Mouse (Mus musculus) MEL-GATA-1-ER (cell line): ENCODE data around the gene Nhej1.

Experiments used
- DNase-seq: peaks from one replicate; pipeline ENCODE4 v3.0.0-alpha.2; 2012; ENCODE audit warnings: low read depth; ENCODE audit errors: extremely low read depth

Nhej1 gene

DNA sequence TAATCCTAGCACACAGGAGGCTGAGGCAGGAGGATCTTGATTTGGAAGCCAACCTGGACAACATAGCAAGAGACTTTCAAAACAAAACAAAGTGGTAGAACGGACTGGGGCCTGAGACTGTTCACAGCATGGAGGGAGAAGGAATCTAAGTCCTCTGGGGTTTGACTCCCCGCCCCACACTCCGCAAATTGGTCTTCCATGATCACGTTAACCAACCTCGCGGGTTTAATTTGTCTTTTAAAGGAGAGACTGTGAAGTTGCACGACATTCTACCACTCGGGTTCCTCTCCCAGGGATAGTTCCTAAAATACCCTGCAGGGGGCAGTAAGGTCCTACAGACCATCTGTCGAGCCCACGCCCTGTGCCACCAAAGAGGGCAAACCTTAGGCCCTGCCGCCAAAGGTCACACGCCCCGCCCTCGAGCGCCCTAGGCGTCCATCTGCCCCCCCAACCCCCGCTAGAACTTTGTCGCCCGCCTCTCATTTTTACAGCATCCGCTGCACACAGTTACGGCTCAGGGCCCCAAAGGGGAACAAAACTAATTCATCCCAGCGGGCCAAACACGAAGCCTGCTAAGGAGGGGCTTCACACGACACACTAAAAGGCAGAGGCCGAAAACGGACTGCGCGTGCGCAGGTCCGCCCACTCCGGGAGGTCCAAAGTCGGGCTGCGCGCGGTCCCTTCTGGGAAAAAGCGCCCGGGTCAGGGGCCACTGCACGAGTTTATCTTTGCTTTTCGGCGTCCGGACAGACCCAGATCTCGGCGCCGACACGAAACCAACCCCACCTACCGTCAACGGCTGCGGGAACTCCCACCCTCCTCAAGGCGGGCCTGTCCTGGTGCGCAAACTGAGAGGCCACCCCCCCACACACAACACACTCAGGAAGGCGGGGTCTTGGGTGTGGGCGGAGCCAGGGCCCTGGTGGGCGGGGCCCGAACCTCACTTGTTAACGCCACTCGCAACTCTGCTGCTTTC is at the start of gene Nhej1:
Gene Nhej1 (minus strand): TSS at position 855 of the 976 bp plus-strand sequence.
- DNase-seq: peak; percentile 85

DNA sequence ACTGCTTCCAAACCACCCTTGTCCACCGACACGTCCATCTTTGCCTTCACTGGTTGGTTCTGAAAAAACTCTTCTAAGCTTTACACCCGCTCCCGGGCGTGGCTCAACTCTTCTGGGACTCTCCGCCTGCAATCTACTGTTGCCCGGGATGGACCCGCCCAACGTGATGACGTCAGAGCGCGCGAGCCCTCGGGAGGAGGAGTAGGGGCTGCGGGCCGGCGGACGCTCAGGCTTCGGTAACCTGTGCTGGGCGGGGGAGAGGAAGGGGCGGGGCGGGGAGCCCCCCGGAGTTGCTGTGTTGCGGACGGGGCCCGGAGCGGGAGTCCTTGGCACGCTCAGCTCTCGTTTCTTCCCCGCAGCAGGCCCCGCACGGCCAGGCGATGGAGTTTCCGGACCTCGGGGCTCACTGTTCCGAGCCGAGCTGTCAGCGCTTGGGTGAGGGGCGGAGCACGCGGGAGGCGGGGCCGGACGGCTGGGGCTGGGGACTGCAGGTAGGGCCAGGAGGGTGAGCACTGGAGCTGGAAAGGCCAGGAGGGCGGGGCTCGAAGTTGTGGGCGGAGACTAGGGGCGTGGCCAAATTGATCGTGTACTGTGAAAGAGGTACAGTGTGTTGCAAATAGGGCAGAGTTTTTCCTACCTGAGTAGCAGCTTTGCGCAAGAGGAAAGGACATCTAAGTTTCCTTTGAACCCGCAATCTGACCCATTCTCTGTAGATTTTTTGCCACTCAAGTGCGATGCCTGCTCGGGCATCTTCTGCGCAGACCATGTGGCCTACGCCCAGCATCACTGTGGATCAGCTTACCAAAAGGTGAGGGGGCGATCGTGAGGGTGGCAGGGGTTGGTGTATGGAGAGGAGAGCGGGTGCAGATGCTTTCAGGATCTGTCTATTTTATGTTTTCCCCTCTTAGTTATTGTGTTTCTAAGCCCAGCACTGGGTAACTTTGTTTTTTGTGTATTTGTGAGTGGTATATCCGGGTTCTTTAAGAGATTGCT is 43.8 kb upstream of the Nhej1 start, which contains the start of gene Zfand2b:
Gene Zfand2b (plus strand): TSS at position 175 of the 993 bp plus-strand sequence.
- peak; percentile 84 for DNase-seq

DNA sequence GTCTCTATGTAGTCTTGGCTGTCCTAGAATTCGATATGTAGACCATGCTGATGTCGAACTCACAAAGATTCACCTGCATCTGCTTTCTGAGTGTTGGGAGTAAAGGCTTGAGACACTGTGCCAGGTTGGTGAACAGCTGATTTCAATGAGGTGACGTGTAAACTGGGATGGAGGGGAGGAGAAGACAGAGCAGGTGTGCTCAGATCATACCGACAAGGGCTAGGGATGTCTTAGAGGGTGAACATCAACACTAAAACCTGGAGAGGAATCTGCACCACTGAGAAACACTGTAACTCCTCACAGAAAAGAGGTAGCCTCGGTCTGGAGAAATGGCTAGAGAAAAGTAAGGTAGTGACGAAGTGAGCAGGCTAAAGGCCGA is 43.1 kb upstream of the Nhej1 start:
- no peak for DNase-seq

DNA sequence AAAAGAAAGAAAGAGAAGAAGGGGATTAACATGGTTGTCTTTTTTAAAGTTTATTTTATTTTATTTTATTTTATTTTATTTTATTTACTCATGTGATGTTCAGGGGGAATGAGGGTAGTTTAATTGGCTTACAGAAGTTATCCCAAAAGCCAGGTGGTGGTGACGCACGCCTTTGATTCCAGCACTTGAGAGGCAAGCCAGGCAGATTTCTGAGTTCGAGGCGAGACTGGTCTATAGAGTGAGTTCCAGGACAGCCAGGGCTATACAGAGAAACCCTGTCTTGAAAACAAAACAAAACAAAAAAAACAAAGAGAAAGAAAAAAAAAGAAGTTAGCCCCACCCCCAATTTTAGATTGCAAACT is 35.2 kb upstream of the Nhej1 start:
- DNase-seq: no peak

DNA sequence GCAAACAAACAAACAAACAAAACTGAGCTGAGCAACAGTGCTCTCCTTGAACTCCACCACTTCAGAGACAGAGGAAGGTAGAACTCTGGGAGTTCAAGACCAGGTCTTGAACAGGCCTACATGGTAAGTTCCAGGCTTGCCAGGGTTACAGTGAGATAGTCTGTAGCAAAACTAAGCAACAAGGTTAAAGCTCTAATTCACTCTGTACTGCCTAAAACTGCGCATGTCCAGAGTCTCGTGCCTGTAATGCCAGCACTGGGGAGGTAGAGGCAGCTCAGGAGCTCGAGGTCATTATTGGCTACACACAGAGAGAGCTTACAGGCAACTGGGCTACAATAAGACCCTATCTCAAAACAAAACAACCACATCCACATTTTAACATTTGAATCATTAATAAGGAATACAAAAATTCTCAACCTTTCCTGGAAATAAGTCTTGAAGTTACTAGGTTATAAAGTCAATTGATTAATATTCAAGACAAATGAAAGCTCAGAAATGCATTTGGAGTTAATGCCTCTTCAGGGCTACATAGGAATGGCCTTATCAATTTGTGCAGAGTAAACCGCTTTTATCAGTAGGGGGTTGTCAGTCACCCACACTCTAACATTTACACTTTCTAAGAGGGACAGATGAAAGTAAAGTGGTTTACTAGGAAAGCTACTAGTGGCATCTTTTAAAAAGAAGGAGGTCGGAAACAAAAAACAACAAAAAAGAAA is 34.7 kb upstream of the Nhej1 start:
- peak; percentile 36 for DNase-seq

DNA sequence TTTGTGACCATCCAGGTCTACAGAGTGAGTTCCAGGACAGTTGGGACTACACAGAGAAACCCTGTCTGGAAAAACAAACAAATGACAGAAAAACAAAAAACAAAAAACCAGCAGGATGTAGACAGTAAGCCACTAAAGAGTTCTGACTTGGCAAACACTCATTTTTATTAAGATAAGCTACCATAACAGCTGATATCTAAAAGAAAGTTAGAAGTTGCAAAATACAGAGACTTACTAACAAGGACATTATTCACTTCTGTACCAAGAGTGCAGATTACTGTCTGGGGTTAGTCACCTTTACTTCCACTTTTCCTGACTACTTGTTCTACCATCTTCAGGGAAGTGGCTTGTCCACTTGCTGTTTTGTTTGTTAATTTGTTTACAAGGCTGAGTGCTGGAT is 34.0 kb upstream of the Nhej1 start:
- no peak for DNase-seq

DNA sequence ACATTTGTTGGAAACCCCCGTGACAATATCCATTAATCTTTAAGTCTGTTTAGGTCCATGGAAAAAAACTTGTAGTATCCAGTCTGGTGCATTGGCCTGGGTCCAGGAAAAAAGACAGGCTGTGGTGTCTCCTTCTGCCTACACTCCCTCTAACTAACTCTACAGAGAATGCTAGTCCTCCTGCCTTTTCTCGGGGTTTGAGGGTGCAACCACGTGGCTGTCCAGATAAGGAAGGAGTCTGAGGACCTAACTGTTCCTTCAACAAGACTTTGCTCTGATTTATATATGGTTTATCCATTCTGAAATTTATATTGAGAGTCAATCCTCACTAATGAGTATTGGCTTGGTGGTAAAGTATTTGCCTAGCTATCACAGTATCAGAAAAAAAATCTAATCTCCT is 30.8 kb upstream of the Nhej1 start:
- DNase-seq: no peak

DNA sequence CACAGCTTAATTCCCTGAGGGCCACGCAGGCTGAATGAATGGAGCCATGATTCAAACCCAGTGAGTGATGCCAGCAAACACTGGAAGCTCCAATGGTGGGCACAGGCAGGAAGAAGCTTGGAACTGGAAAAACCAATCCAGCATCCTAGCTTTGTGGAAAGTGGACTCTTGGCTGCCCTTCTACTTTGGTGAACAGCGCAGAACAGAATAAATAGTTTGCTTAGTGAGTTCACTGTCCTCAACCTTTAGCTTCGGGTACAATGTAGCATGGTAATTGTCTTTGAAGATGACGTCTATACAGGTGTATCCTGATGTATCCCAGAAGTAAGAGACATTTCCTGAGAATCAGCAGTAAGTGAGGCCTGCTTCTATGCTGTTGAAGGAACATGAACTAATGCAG is 23.7 kb upstream of the Nhej1 start:
- no peak for DNase-seq

DNA sequence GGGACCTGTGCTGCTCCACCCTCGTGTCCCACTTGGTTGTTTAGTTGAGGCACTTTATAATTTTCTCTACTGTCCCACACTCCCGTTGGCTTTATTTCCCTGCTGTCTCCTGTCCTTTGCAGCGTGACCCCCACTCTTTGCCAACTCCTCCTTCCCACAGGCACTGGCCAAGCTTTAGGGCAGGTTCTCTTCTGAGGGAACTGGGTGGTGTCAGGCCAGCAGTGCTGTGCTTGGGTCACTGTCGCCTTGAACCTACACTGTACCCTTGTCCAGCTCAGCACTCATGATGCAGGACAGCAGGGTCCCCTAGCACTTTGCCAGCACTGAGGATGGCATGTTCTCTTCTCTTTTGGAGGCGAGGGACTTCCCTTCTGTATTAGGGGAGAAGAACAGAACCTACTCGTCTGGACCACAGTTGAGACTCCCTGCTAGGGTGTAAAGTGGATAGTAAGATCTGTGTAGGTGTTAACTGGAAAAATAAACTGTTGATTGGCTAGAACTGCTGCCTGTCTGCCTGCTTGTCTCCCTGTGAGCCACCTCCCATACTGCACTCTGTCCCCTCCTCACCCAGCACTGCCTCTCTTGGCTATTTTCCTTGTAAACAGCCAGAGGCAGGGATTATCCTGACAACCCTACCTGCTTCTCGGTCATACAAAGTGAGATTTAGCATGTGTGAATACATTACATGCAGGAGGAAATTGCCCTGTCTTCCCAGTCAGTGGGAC is 22.6 kb upstream of the Nhej1 start:
- no peak for DNase-seq

DNA sequence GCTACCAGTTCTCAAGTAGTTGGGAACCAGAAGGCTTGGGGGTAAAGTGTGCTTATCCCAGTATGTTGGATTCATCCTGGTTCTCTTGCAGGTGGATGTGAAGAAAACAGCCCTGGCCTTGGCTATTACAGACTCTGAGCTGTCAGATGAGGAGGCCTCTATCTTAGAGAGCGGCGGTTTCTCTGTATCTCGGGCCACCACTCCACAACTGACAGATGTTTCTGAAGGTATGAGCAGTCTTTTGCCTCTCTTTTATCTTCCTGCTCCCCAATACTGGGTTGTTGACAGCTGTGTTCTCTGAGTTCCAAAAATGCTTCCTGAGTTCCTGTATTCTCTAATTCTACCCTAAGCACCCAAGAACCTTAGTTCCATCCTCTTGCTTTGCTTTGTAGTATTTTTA is 20.6 kb upstream of the Nhej1 start:
- no peak for DNase-seq

DNA sequence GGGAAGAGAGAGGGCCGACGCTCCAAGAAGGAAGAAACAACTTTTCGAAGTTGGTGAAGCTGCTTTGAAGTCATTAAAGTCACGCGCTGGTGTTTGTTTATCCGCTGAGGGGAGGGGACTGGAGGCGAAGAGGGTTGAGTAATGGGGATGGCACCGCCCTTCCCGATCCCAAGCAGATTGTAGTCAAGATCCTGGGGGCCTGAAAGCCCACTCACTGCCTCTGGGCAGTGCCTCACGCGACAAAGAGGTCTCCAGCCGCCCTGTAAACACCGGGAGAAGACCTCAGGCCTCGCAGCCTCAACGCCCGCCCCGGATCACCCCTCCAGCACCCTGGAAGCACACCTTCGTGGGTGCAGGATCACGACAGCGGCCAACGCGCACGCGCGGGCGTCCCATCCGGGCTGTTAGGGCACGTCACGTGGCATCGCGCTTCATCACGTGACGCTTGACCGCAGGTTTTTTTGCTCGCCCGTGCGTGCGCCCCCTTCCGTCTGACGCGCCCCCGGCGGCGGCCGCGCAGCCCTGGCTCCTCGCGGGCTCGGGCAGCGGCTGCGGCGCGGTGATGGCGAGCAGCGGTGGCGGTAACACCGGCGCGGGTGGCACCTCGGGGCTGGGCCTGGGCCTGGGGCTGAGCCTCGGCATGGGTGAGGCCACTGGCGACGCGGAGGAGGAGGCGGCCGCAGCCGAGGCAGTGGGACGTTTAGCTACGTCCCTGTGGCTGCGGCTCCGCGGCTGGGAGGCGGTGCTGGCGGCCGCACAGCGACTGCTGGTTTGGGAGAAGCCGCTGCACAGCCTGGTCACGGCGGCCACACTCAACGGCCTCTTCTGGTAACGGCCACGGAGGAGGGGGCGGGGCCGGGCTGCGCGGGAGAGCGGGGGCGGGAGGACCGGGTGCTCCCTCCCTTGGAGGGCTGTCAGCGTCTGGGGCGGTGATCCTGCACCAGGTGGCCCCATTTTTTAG is 17.6 kb upstream of the Nhej1 start, which contains the start of the genes Cnppd1 and Retreg2:
Gene Cnppd1 (minus strand): TSS at position 411 of the 961 bp plus-strand sequence.
Gene Retreg2 (plus strand): TSS at position 478 of the 961 bp plus-strand sequence.
- DNase-seq: peak; percentile 83

DNA sequence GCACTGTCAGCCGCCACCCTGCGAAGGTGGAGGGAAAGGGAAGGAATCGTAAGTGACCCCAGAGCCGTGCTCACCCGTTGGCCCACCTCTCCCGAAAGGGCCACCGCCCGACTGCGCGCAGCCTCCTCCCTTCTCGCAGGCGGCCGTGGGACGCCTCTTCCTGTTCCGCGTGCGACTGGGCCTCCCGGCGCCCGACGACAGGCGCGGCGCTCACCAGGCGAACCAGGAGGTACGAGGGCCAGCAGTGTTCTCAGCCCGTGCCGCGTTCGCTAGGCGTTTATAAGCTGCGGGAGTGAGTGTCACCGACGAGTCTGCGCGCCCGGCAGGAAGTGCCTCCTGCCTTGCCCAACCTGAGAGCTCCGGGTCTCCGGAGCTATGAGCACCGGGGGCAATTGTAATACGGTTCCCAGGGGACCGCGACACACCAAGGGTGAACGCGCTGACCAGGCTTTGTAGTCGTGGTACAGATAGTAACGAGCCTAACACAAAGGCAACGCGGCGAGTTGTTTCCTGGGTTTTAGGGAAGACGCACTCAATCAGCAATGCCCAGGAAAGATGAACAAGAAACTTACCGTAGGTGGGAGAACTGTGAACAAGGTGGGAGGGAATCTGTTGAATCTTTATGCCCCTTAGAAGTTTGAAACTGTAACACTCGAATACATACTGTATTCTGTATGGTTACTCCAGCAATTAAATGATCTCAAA is 16.6 kb upstream of the Nhej1 start:
- peak; percentile 38 for DNase-seq

DNA sequence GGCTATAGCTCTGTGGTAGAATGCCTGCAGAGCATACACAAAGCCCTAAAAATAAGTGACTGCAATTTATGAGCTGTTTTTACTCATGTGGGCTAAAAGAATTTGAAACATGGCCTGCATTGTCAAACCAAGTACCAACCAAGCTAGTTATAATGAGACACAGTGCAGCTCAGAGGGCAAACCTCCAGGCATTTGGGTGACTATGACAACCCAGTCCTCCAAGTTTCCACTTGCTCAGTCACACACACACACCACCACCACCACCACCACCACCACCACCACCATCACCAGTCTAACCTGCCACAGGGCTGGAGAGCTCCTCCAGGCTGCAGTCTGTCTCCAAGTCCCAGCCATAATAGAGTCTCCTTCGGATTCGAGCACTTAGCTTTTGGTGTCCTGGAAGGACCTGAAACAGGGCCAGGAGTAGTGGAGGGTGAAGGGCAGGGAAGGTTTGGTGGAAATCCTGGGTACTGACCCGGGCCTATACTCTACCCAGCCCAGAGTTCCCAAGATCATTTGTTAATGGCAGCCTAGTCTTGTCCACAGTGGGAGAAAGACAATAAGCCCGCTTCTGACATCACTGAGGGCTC is 15.7 kb upstream of the Nhej1 start:
- no peak for DNase-seq

DNA sequence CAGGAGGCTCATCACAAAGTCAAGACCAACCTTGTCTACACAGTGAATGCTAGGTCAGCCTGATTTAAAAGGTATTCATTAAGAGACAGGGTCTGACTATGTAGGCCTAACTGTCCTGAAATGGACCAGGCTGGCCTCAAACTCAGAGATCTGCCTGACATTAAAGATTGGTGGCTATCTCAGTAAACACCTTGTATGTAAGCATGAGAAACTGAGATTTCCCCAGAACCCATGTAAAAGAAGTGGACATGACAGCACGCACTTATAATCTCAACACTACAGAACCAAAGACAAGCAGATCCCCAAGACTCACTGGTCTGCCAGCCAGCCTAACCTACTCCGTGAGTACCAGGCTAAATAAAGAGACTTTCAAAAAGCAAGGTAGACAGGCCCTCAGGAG is 13.4 kb upstream of the Nhej1 start:
- DNase-seq: no peak

DNA sequence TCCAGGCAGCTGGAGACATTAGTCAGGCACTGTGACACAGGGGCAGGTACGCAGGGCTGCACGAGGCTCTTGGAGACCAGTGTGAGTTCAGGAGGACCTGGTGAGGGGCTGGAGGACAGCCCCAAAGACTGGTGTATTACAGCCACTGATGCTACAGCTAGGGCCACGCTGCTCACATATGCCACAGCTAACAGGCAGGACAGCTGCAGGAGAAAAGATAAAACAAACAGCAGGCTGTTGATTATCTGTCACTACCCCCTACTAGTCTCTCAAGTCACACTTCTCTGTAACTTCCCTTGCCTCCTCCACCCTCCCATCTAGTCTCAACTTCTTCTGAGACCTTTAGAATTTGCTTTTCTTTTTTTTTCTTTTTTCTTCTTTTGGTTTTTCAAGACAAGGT is 11.7 kb upstream of the Nhej1 start:
- DNase-seq: peak; percentile 91

DNA sequence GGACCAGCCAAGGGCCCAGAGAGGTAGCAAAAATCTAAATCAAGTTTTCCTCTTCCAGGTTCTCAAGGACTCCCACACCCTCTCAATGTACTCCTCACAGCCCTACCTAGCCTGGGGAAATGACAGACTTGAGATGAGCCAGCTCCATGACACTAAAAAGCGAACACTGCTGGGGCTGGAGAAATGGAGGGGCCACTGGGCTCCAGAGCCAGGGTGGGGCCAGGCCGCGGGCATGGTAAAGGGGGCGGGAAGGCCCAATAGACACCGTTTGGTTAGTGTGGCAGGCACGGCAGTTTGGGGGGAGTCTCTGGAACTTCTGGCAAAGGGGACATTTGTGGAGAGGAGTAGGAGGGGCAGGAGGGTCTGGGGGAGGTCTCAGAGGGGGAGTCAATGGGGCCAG is 11.3 kb upstream of the Nhej1 start:
- no peak for DNase-seq

DNA sequence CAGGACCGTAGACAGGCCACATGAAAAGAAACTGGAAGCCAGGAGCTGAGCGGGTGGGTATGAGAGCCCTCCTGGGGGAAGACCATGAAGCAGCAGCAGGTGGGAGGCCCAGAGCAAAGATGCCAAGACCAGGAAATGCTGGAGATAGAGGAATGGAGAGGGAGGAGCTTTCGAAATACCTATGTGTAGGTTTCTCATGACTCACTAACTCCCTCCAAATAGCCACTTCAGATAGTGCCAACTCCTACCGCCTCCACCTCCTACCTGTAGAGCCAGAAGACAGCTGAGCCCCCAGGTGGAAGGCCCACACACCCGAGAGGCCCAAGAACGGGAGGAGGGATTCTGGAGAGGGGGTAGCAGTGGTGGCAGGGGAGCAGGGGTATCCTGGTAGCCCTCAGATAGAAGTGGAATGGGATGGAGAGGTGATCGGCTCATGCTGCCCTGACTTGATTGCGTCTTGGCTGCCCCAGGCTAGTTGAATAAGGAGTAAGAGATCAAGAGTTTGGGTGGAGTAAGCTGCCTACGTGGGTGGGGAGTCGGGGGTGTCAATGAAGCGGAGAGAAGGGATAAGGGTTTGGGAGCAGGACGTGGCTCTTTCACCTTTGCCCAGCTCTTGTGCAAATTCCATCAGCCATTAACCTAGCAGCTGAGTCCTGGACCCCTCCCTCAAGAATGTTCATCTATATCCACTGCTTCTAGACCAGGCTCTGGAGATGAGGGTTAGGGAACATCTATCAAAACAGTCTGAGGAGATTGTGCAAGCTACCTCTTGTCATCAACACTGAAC is 8.6 kb upstream of the Nhej1 start, which contains the start of gene Slc23a3:
Gene Slc23a3 (minus strand): TSS at position 470 of the 787 bp plus-strand sequence.
- no peak for DNase-seq
